Mouse (Mus musculus): Measurements from ENCODE around the gene Dapk3. TPM values are rescaled to one million over a fixed set of nuclear protein-coding genes. Genes with fewer than 3 reads are reported as not detected.

Gene Dapk3
- polyA plus RNA-seq, 1 experiment from 2014 or later = 51.0 TPM

- Histone ChIP-seq H3K9me3 (ENCODE audit: control insufficient read depth, low read length) (no peaks in the 10 kb centered on the region), H3K36me3 (ENCODE audit: control insufficient read depth, insufficient read depth, low read length) (no peaks in the 10 kb centered on the region), H3K4me1 (ENCODE audit: control insufficient read depth in 2 of 2, insufficient read depth in 2 of 2, low read length in 2 of 2) (peaks cover 4 to 18% of the 10 kb centered on the region in 2 experiments; a peak in 3 of 4 replicates), H3K27ac (replicated peaks in 1 of 2; ENCODE audit: control insufficient read depth in 1 of 2, insufficient read depth in 1 of 2, low read depth in 2 of 2, low read length in 2 of 2) (no peak overlapping the region), H3K4me3 (ENCODE audit: control insufficient read depth in 1 of 2, insufficient read depth in 1 of 2, low read depth in 1 of 2, low read length in 2 of 2) (no peak overlapping the region), H3K27me3 (ENCODE audit: control insufficient read depth, insufficient read depth, low read length) (peaks cover 28% of the 10 kb centered on the region), H3K9ac (ENCODE audit: low read length) (no peak overlapping the region), H3K4me2 (ENCODE audit: low read length) (no peak overlapping the region)
- 85% methylated on average over 12 of the region's 12 CpGs for WGBS
- ATAC-seq (ENCODE audit: insufficient number of reproducible peaks, insufficient read depth, low FRiP score, low read depth) = no peak
Observed at GRCm38 (mm10) chr10:81236471-81237268, 53.9 kb downstream of the Dapk3 start.

DNA sequence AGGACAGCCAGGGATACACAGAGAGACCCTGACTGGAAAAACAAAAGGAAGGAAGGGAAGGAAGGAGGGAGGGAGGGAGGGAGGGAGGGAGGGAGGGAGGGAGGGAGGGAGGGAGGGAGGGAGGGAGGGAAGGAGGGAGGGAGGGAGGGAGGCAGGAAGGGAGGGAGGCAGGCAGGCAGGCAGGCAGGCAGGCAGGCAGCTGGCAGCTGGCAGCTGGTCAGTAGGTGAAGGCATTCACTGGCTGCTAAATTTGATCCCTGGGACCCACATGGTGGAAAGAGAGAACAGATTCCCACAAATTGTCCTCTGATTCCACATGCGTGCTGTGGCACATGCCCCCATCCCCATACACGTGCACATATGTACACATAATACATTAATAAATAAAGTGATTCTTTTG, 55.8 kb downstream of the Dapk3 start:
- no peak for ATAC-seq (ENCODE audit: insufficient number of reproducible peaks, insufficient read depth, low FRiP score, low read depth)
- H3K36me3 ChIP-seq (ENCODE audit: control insufficient read depth, insufficient read depth, low read length) = no peaks in the 10 kb centered on the region
- H3K27ac ChIP-seq (replicated peaks in 1 of 2; ENCODE audit: control insufficient read depth in 1 of 2, insufficient read depth in 1 of 2, low read depth in 2 of 2, low read length in 2 of 2) = no peak overlapping the region
- no peak overlapping the region for H3K4me3 ChIP-seq (ENCODE audit: control insufficient read depth in 1 of 2, insufficient read depth in 1 of 2, low read depth in 1 of 2, low read length in 2 of 2)
- no peaks in the 10 kb centered on the region for H3K9me3 ChIP-seq (ENCODE audit: control insufficient read depth, low read length)
- peaks cover 37% of the 10 kb centered on the region for H3K27me3 ChIP-seq (ENCODE audit: control insufficient read depth, insufficient read depth, low read length)
- H3K4me1 ChIP-seq (ENCODE audit: control insufficient read depth in 2 of 2, insufficient read depth in 2 of 2, low read length in 2 of 2) = peaks cover under 1 to 8% of the 10 kb centered on the region in 2 experiments; a peak in 3 of 4 replicates
- no peak overlapping the region for H3K9ac ChIP-seq (ENCODE audit: low read length)
- 78% methylated on average over 2 of the region's 2 CpGs for WGBS
- no peak overlapping the region for H3K4me2 ChIP-seq (ENCODE audit: low read length)

DNA sequence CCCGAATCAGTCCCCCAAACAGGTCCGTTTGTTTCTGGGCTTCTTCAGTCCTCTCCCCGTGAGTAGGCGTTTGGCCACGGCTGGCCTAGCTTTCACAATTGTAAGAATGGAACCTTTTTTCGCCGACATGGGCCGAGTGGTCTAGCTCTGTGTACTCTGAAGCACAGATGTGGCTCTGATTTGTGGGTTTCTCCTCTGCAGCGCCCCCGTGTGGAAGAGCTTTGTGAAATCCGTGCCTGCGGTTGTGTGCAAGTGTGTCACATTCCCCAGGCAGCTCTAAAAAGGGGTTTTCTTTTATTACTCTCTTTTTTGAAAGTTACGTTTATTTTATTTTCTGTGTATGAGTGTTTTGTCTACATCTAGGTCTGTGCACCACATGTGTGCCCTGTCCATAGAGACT, 58.1 kb downstream of the Dapk3 start:
- H3K36me3 ChIP-seq (ENCODE audit: control insufficient read depth, insufficient read depth, low read length) = no peaks in the 10 kb centered on the region
- H3K4me1 ChIP-seq (ENCODE audit: control insufficient read depth in 2 of 2, insufficient read depth in 2 of 2, low read length in 2 of 2) = peaks cover 0 to 5% of the 10 kb centered on the region in 2 experiments; a peak in 2 of 4 replicates
- no peak for ATAC-seq (ENCODE audit: insufficient number of reproducible peaks, insufficient read depth, low FRiP score, low read depth)
- 32% methylated on average over 13 of the region's 13 CpGs for WGBS
- H3K4me2 ChIP-seq (ENCODE audit: low read length) = no peak overlapping the region
- no peaks in the 10 kb centered on the region for H3K9me3 ChIP-seq (ENCODE audit: control insufficient read depth, low read length)
- H3K27ac ChIP-seq (replicated peaks in 1 of 2; ENCODE audit: control insufficient read depth in 1 of 2, insufficient read depth in 1 of 2, low read depth in 2 of 2, low read length in 2 of 2) = no peak overlapping the region
- H3K27me3 ChIP-seq (ENCODE audit: control insufficient read depth, insufficient read depth, low read length) = peaks cover 42% of the 10 kb centered on the region
- no peak overlapping the region for H3K9ac ChIP-seq (ENCODE audit: low read length)
- no peak overlapping the region for H3K4me3 ChIP-seq (ENCODE audit: control insufficient read depth in 1 of 2, insufficient read depth in 1 of 2, low read depth in 1 of 2, low read length in 2 of 2)

GRCm38 (mm10) chr10:81242021-81242420, 59.2 kb downstream of the Dapk3 start:
- 88% methylated on average over 16 of the region's 16 CpGs for WGBS
- Histone ChIP-seq H3K9me3 (ENCODE audit: control insufficient read depth, low read length) (no peaks in the 10 kb centered on the region), H3K4me2 (ENCODE audit: low read length) (no peak overlapping the region), H3K36me3 (ENCODE audit: control insufficient read depth, insufficient read depth, low read length) (no peaks in the 10 kb centered on the region), H3K4me1 (ENCODE audit: control insufficient read depth in 2 of 2, insufficient read depth in 2 of 2, low read length in 2 of 2) (peaks cover 0 to 5% of the 10 kb centered on the region in 2 experiments; a peak in 2 of 4 replicates), H3K4me3 (ENCODE audit: control insufficient read depth in 1 of 2, insufficient read depth in 1 of 2, low read depth in 1 of 2, low read length in 2 of 2) (no peak overlapping the region), H3K9ac (ENCODE audit: low read length) (no peak overlapping the region), H3K27ac (replicated peaks in 1 of 2; ENCODE audit: control insufficient read depth in 1 of 2, insufficient read depth in 1 of 2, low read depth in 2 of 2, low read length in 2 of 2) (no peak overlapping the region), H3K27me3 (ENCODE audit: control insufficient read depth, insufficient read depth, low read length) (peaks cover 42% of the 10 kb centered on the region)
- ATAC-seq (ENCODE audit: insufficient number of reproducible peaks, insufficient read depth, low FRiP score, low read depth) = no peak

Other genes with a start within 250 kb of the Dapk3 start
- 1.2 and 1.4 TPM in 2 replicates for gene Gng7, start 168.1 kb upstream of the Dapk3 start, polyA plus RNA-seq (2014; fragmentation: Nextera tagmentation; extraction: Ambion mirVana)
- gene Diras1, start 157.3 kb upstream of the Dapk3 start, polyA plus RNA-seq (2014; fragmentation: Nextera tagmentation; extraction: Ambion mirVana) = not detected in 2 replicates
- gene Slc39a3, start 145.6 kb upstream of the Dapk3 start, polyA plus RNA-seq (2014; fragmentation: Nextera tagmentation; extraction: Ambion mirVana) = 5.0 and 5.2 TPM in 2 replicates
- gene Sgta, start 122.8 kb upstream of the Dapk3 start, polyA plus RNA-seq (2014; fragmentation: Nextera tagmentation; extraction: Ambion mirVana) = 133 and 136 TPM in 2 replicates
- 18.0 and 20.8 TPM in 2 replicates for gene Thop1, start 113.0 kb upstream of the Dapk3 start, polyA plus RNA-seq (2014; fragmentation: Nextera tagmentation; extraction: Ambion mirVana)
- 0.27 and 0.46 TPM in 2 replicates for gene Creb3l3, start 84.1 kb upstream of the Dapk3 start, polyA plus RNA-seq (2014; fragmentation: Nextera tagmentation; extraction: Ambion mirVana)
- 147 and 159 TPM in 2 replicates for gene Map2k2, start 77.1 kb upstream of the Dapk3 start, polyA plus RNA-seq (2014; fragmentation: Nextera tagmentation; extraction: Ambion mirVana)
- gene Zbtb7a, start 47.8 kb upstream of the Dapk3 start, polyA plus RNA-seq (2014; fragmentation: Nextera tagmentation; extraction: Ambion mirVana) = 16.8 and 18.8 TPM in 2 replicates
- 33.5 and 34.0 TPM in 2 replicates for gene Pias4, start 15.1 kb upstream of the Dapk3 start, polyA plus RNA-seq (2014; fragmentation: Nextera tagmentation; extraction: Ambion mirVana)
- gene Eef2, start 6.4 kb upstream of the Dapk3 start, polyA plus RNA-seq (2014; fragmentation: Nextera tagmentation; extraction: Ambion mirVana) = 331 and 337 TPM in 2 replicates
- not detected in 2 replicates for gene 4930442H23Rik, start 844 bp downstream of the Dapk3 start, polyA plus RNA-seq (2014; fragmentation: Nextera tagmentation; extraction: Ambion mirVana)
- 7.4 and 8.3 TPM in 2 replicates for gene Nmrk2, start 19.0 kb downstream of the Dapk3 start, polyA plus RNA-seq (2014; fragmentation: Nextera tagmentation; extraction: Ambion mirVana)
- gene Atcay, start 47.8 kb downstream of the Dapk3 start, polyA plus RNA-seq (2014; fragmentation: Nextera tagmentation; extraction: Ambion mirVana) = 0.74 and 0.80 TPM in 2 replicates
- gene Zfr2, start 50.1 kb downstream of the Dapk3 start, polyA plus RNA-seq (2014; fragmentation: Nextera tagmentation; extraction: Ambion mirVana) = 5.0 and 7.3 TPM in 2 replicates
- gene Matk, start 69.9 kb downstream of the Dapk3 start, polyA plus RNA-seq (2014; fragmentation: Nextera tagmentation; extraction: Ambion mirVana) = 0.91 and 1.3 TPM in 2 replicates
- 274 and 298 TPM in 2 replicates for gene Mrpl54, start 83.9 kb downstream of the Dapk3 start, polyA plus RNA-seq (2014; fragmentation: Nextera tagmentation; extraction: Ambion mirVana)
- gene Apba3, start 84.0 kb downstream of the Dapk3 start, polyA plus RNA-seq (2014; fragmentation: Nextera tagmentation; extraction: Ambion mirVana) = 38.8 and 39.8 TPM in 2 replicates
- 1.8 and 2.2 TPM in 2 replicates for gene Tjp3, start 108.6 kb downstream of the Dapk3 start, polyA plus RNA-seq (2014; fragmentation: Nextera tagmentation; extraction: Ambion mirVana)
- gene Pip5k1c, start 110.0 kb downstream of the Dapk3 start, polyA plus RNA-seq (2014; fragmentation: Nextera tagmentation; extraction: Ambion mirVana) = 31.4 and 33.7 TPM in 2 replicates
- gene Cactin, start 138.1 kb downstream of the Dapk3 start, polyA plus RNA-seq (2014; fragmentation: Nextera tagmentation; extraction: Ambion mirVana) = 16.6 and 16.9 TPM in 2 replicates
- 9.5 and 11.3 TPM in 2 replicates for gene Tbxa2r, start 145.7 kb downstream of the Dapk3 start, polyA plus RNA-seq (2014; fragmentation: Nextera tagmentation; extraction: Ambion mirVana)
- 0.11 TPM in 1 of 2 replicates, not detected in the other for gene Gipc3, start 160.3 kb downstream of the Dapk3 start, polyA plus RNA-seq (2014; fragmentation: Nextera tagmentation; extraction: Ambion mirVana)
- 94.2 and 97.0 TPM in 2 replicates for gene Hmg20b, start 167.5 kb downstream of the Dapk3 start, polyA plus RNA-seq (2014; fragmentation: Nextera tagmentation; extraction: Ambion mirVana)
- 3.7 and 6.5 TPM in 2 replicates for gene Mfsd12, start 174.5 kb downstream of the Dapk3 start, polyA plus RNA-seq (2014; fragmentation: Nextera tagmentation; extraction: Ambion mirVana)
- 0.28 and 0.38 TPM in 2 replicates for gene 4930404N11Rik, start 182.8 kb downstream of the Dapk3 start, polyA plus RNA-seq (2014; fragmentation: Nextera tagmentation; extraction: Ambion mirVana)
- 64.6 and 67.0 TPM in 2 replicates for gene Fzr1, start 195.5 kb downstream of the Dapk3 start, polyA plus RNA-seq (2014; fragmentation: Nextera tagmentation; extraction: Ambion mirVana)
- gene Dohh, start 201.4 kb downstream of the Dapk3 start, polyA plus RNA-seq (2014; fragmentation: Nextera tagmentation; extraction: Ambion mirVana) = 52.6 and 53.5 TPM in 2 replicates
- 1.7 and 2.0 TPM in 2 replicates for gene Gm48551, start 201.5 kb downstream of the Dapk3 start, polyA plus RNA-seq (2014; fragmentation: Nextera tagmentation; extraction: Ambion mirVana)
- gene Gm48552, start 206.0 kb downstream of the Dapk3 start, polyA plus RNA-seq (2014; fragmentation: Nextera tagmentation; extraction: Ambion mirVana) = 1.0 TPM in 2 replicates
- 3.8 and 4.7 TPM in 2 replicates for gene Smim24, start 210.0 kb downstream of the Dapk3 start, polyA plus RNA-seq (2014; fragmentation: Nextera tagmentation; extraction: Ambion mirVana)

Measured in heart, embryonic 14.5 days (tissue).